Mouse (Mus musculus): ENCODE results near the gene Ceacam9. TPM values are rescaled to one million over a fixed set of nuclear protein-coding genes. Genes with fewer than 3 reads are reported as not detected.
A peak's percentile ranks its signal among the peaks of the same experiment; 100 is the strongest.
"Not testable (repeated sequence)": the region's sequence is repeated elsewhere in the genome, so short reads cannot be mapped to it uniquely, and the experiment has no call there.

Gene Ceacam9
- total and polyA plus RNA-seq, 3 experiments = not detected

GRCm38 (mm10) chr7:16728596-16729348, 7.0 kb downstream of the Ceacam9 start:
- H3K4me3 ChIP-seq (ENCODE audit: control insufficient read depth in 1 of 2, insufficient read depth in 1 of 2, low read depth in 2 of 2, low read length in 2 of 2) = peak overlapping the region; percentile 4 to 32

GRCm38 (mm10) chr7:16729563-16729962, 7.8 kb downstream of the Ceacam9 start:
- peak; percentile 68 for DNase-seq (ENCODE audit: low read depth, low spot score)
- peak overlapping the region; percentile 28; the same call in 1 of the 2 replicates for H3K9ac ChIP-seq (ENCODE audit: control insufficient read depth, low read depth, low read length, poor library complexity, severe bottlenecking)
- H3K4me1 ChIP-seq (ENCODE audit: control insufficient read depth in 1 of 2, insufficient read depth in 2 of 2, low read length in 2 of 2) = peaks cover 0 to 10% of the 10 kb centered on the region in 2 experiments; a peak in 2 of 4 replicates
- TF ChIP-seq USF1 (IDR thresholded peaks at IDR 0.05; ENCODE audit: low read depth, low read length) (peak; percentile 81), POLR2A (IDR thresholded peaks at IDR 0.05; ENCODE audit: control insufficient read depth in 1 of 2, insufficient read depth in 1 of 2, low read depth in 1 of 2, low read length in 2 of 2, poor library complexity in 1 of 2) (peak in 1 of 2 experiments; percentile 20; a peak in 1 of 4 replicates), TBP (IDR thresholded peaks at IDR 0.05; ENCODE audit: low read depth, low read length) (0 out of 2 replicates have a peak, but pooled peaks have one; percentile 19)
- not testable (repeated sequence) for H3K9me3 ChIP-seq (replicated peaks; ENCODE audit: insufficient read depth, low read length); H3K36me3 ChIP-seq (ENCODE audit: control insufficient read depth in 1 of 2, insufficient read depth in 2 of 2, low read length in 2 of 2); H3K27me3 ChIP-seq (ENCODE audit: control insufficient read depth in 1 of 2, insufficient read depth in 2 of 2, low read length in 2 of 2); H3K27ac ChIP-seq (ENCODE audit: control insufficient read depth, low read depth, low read length); H3K79me2 ChIP-seq (ENCODE audit: control insufficient read depth, insufficient read depth, low read length, poor library complexity)
- H3K4me3 ChIP-seq (ENCODE audit: control insufficient read depth in 1 of 2, insufficient read depth in 1 of 2, low read depth in 2 of 2, low read length in 2 of 2) = peak overlapping the region; percentile 4 to 32; a peak in 3 of 4 replicates

More at GRCm38 (mm10) chr7:16728596-16729348, 7.0 kb downstream of the Ceacam9 start:
- no peak overlapping the region for H3K27ac ChIP-seq (ENCODE audit: control insufficient read depth, low read depth, low read length)
- peak; percentile 88 for DNase-seq (ENCODE audit: low read depth, low spot score)
- TF ChIP-seq SMC3 (IDR thresholded peaks at IDR 0.05; ENCODE audit: low read depth, low read length) = peak; percentile 83
- TF ChIP-seq CTCF (IDR thresholded peaks at IDR 0.05 in 2 of 3, conservative IDR thresholded peaks at IDR 0.05 in 1 of 3; ENCODE audit: control insufficient read depth in 1 of 3, insufficient read depth in 1 of 3, low read depth in 2 of 3, low read length in 3 of 3, poor library complexity in 1 of 3, severe bottlenecking in 1 of 3) = peak; percentile 61 to 81 (median 71)
- TF ChIP-seq MXI1 (IDR thresholded peaks at IDR 0.05; ENCODE audit: low read depth, low read length) = peak; percentile 13; the same call in 1 of the 2 replicates
- no peak for TF ChIP-seq E2F4 (IDR thresholded peaks at IDR 0.05; ENCODE audit: borderline replicate concordance, low read depth, low read length)
- TF ChIP-seq RAD21 (IDR thresholded peaks at IDR 0.05; ENCODE audit: low read depth, low read length) = peak; percentile 52
- peak; percentile 31; the same call in 1 of the 2 replicates for TF ChIP-seq ZC3H11A (IDR thresholded peaks at IDR 0.05; ENCODE audit: low read depth, low read length)
- H3K4me1 ChIP-seq (ENCODE audit: control insufficient read depth in 1 of 2, insufficient read depth in 2 of 2, low read length in 2 of 2) = peaks cover 0 to 10% of the 10 kb centered on the region in 2 experiments; a peak in 2 of 4 replicates
- H3K27me3 ChIP-seq (ENCODE audit: control insufficient read depth in 1 of 2, insufficient read depth in 2 of 2, low read length in 2 of 2) = no peaks in the 10 kb centered on the region
- no peaks in the 10 kb centered on the region for H3K9me3 ChIP-seq (replicated peaks; ENCODE audit: insufficient read depth, low read length)
- H3K9ac ChIP-seq (ENCODE audit: control insufficient read depth, low read depth, low read length, poor library complexity, severe bottlenecking) = peak overlapping the region; percentile 28
- H3K36me3 ChIP-seq (ENCODE audit: control insufficient read depth in 1 of 2, insufficient read depth in 2 of 2, low read length in 2 of 2) = peaks cover 0 to 3% of the 10 kb centered on the region in 2 experiments; a peak in 1 of 4 replicates
- no peaks in the 10 kb centered on the region for H3K79me2 ChIP-seq (ENCODE audit: control insufficient read depth, insufficient read depth, low read length, poor library complexity)

- DNase-seq (ENCODE audit: low read depth, low spot score) = no peak
- Histone ChIP-seq H3K36me3 (ENCODE audit: control insufficient read depth in 1 of 2, insufficient read depth in 2 of 2, low read length in 2 of 2) (peaks cover 0 to 3% of the 10 kb centered on the region in 2 experiments; a peak in 1 of 4 replicates), H3K9ac (ENCODE audit: control insufficient read depth, low read depth, low read length, poor library complexity, severe bottlenecking) (no peak overlapping the region), H3K27me3 (ENCODE audit: control insufficient read depth in 1 of 2, insufficient read depth in 2 of 2, low read length in 2 of 2) (no peaks in the 10 kb centered on the region), H3K27ac (ENCODE audit: control insufficient read depth, low read depth, low read length) (no peak overlapping the region), H3K4me3 (ENCODE audit: control insufficient read depth in 1 of 2, insufficient read depth in 1 of 2, low read depth in 2 of 2, low read length in 2 of 2) (no peak overlapping the region), H3K4me1 (ENCODE audit: control insufficient read depth in 1 of 2, insufficient read depth in 2 of 2, low read length in 2 of 2) (peaks cover 0 to 10% of the 10 kb centered on the region in 2 experiments; a peak in 2 of 4 replicates), H3K79me2 (ENCODE audit: control insufficient read depth, insufficient read depth, low read length, poor library complexity) (no peaks in the 10 kb centered on the region), H3K9me3 (replicated peaks; ENCODE audit: insufficient read depth, low read length) (no peaks in the 10 kb centered on the region)
- TF ChIP-seq ZKSCAN1 (IDR thresholded peaks at IDR 0.05; ENCODE audit: low read depth, low read length) (no peak), GATA1 (IDR thresholded peaks at IDR 0.05; ENCODE audit: low read depth, low read length) (no peak), UBTF (IDR thresholded peaks at IDR 0.05; ENCODE audit: borderline replicate concordance, insufficient read depth, low read depth, low read length) (no peak), KAT2A (conservative IDR thresholded peaks at IDR 0.05; ENCODE audit: low read depth, low read length) (no peak), TBP (IDR thresholded peaks at IDR 0.05; ENCODE audit: low read depth, low read length) (no peak), CHD1 (IDR thresholded peaks at IDR 0.05; ENCODE audit: low read depth, low read length) (no peak), CTCF (IDR thresholded peaks at IDR 0.05 in 2 of 3, conservative IDR thresholded peaks at IDR 0.05 in 1 of 3; ENCODE audit: control insufficient read depth in 1 of 3, insufficient read depth in 1 of 3, low read depth in 2 of 3, low read length in 3 of 3, poor library complexity in 1 of 3, severe bottlenecking in 1 of 3) (no peak), ELF1 (IDR thresholded peaks at IDR 0.05; ENCODE audit: low read depth, low read length) (no peak), BHLHE40 (IDR thresholded peaks at IDR 0.05; ENCODE audit: borderline replicate concordance, low read depth, low read length) (no peak), NELFE (IDR thresholded peaks at IDR 0.05; ENCODE audit: low read depth, low read length) (no peak), ZNF384 (IDR thresholded peaks at IDR 0.05; ENCODE audit: low read depth, low read length) (no peak), MYB (IDR thresholded peaks at IDR 0.05; ENCODE audit: low read depth, low read length) (no peak), POLR2AphosphoS5 (IDR thresholded peaks at IDR 0.05; ENCODE audit: borderline replicate concordance, low read depth, low read length) (no peak), SIN3A (IDR thresholded peaks at IDR 0.05; ENCODE audit: low read length) (no peak), MAZ (IDR thresholded peaks at IDR 0.05; ENCODE audit: low read depth, low read length) (no peak), MAX (IDR thresholded peaks at IDR 0.05; ENCODE audit: low read length) (no peak)
Measured at GRCm38 (mm10) chr7:16730791-16731190, 9.1 kb downstream of the Ceacam9 start.
